Mouse (Mus musculus) liver, embryonic 14.5 days (tissue): ENCODE data around the gene Lman2.

Source experiments
- CTCF ChIP-seq: IDR thresholded peaks from 2 replicates; pipeline ENCODE4 v1.5.1; 2016; ENCODE audit warnings: antibody characterized with exemption, low read depth, control low read depth
- EP300 ChIP-seq: IDR thresholded peaks from 2 replicates; pipeline ENCODE4 v1.6.1; 2016; ENCODE audit warnings: antibody characterized with exemption, low read depth

DNA sequence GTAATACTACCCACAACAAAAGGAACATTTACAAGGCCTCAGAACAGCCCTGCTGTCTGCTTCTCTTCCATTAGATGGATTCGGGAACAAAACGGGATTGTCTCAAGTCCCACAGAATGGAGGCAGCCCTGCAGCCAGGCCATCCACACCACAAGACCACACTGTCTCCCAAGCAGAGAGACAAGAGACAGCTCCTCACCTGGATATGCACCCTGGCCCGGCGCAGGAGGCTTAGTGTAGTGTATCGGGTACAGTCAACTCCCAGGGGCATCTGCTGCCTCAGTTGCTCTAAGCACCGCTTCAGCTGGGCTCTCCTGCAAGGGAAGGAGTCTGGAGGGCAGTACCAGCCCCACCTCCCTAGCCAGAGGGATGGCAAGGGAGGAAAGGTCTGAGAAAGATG, 34.4 kb downstream of the Lman2 start:
- TF ChIP-seq CTCF (no peak), EP300 (no peak)
